20 mouse cellular contexts compared by ENCODE assay signal in the genomic region with DNA sequence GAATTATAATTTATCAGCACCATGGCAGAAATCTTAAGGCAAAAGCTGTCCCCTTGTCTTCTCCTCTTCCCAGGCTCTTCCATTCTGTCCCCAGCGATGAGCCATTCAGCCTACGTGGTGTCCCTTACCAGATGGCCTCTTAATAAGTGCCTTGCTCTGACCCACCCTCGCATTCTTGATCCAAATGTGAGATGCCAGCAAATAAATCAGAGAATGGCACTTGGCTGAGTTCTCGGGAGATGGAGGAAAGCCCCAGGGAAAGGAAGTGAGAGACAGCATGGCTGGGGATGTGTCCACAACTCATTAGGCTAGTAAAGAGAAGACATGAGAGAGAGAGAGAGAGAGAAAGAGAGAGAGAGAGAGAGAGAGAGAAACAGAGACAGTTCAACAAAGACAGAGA.
DNase-seq lines count a peak whose midpoint lies in the region; ATAC-seq and TF ChIP-seq lines count a peak whose summit lies in the region.
"Had no signal": no experiment of that assay in that cellular context is flagged by ENCODE, and none has a peak within 500 bp of the region (broad histone marks: within the 10 kb centered on the region; RNA-seq: fewer than 3 reads in every experiment).

No protein-coding gene starts in this region.

- H3K4me3 ChIP-seq in forebrain, embryonic 15.5 days: no peak overlapping the region
- H3K4me3 ChIP-seq in forebrain, embryonic 10.5 days: no peak overlapping the region
- no peak overlapping the region for H3K4me3 ChIP-seq in left cerebral cortex, adult 2 months
- H3K4me3 ChIP-seq: embryonic facial prominence, embryonic 13.5 days; heart, adult 2 months; hindbrain, embryonic 10.5 days had no signal

- H3K4me1 ChIP-seq in forebrain, embryonic 15.5 days: peaks cover 10% of the 10 kb centered on the region
- H3K4me1 ChIP-seq in forebrain, embryonic 10.5 days: no peaks in the 10 kb centered on the region
- H3K4me1 ChIP-seq: embryonic facial prominence, embryonic 13.5 days; hindbrain, embryonic 10.5 days had no signal

- H3K4me2 ChIP-seq in forebrain, embryonic 15.5 days (replicated peaks): no peak overlapping the region
- H3K4me2 ChIP-seq: embryonic facial prominence, embryonic 13.5 days; heart, embryonic 11.5 days; hindbrain, embryonic 14.5 days had no signal

- intact Hi-C loops in left cerebral cortex, postnatal 4 days (cut with DNase I): no loop called here
- intact Hi-C loops in left cerebral cortex, adult 2 months (cut with DNase I): no loop called here

- H3K27me3 ChIP-seq in forebrain, embryonic 15.5 days: no peaks in the 10 kb centered on the region
- no peaks in the 10 kb centered on the region for H3K27me3 ChIP-seq in forebrain, embryonic 10.5 days (ENCODE audit: poor library complexity, severe bottlenecking)
- H3K27me3 ChIP-seq: embryonic facial prominence, embryonic 13.5 days had no signal

- 0 out of 2 replicates have a peak, but pooled peaks have one; percentile 23 for ATAC-seq in forebrain, embryonic 15.5 days (replicated peaks)
- ATAC-seq: CD4-positive, CD25-positive, alpha-beta regulatory T cell, adult 4 months; inflammation-experienced regulatory T-cells, adult 6 months; intestine, postnatal 0 days had no signal

- peak; percentile 71 to 78 for DNase-seq in cerebellum, postnatal 10 days
- no peak for DNase-seq in cerebellum, postnatal 4 days (ENCODE audit: low spot score in 2 of 2)
- no peak for DNase-seq in forebrain, embryonic 10.5 days (ENCODE audit: extremely low spot score, low spot score)
- peak; percentile 49 for DNase-seq in left cerebral cortex, postnatal 4 days
- DNase-seq in left cerebral cortex, adult 2 months (ENCODE audit: extremely low spot score in 1 of 2, low spot score in 2 of 2): no peak
- peak; percentile 77 for DNase-seq in Muller cell, postnatal 12 days (ENCODE audit: inconsistent ontology term)
- DNase-seq in left cerebral cortex, adult 18-20 months (ENCODE audit: low spot score in 2 of 2): no peak
- DNase-seq: adrenal gland, postnatal 10 days; B cell, adult 2 months; gastrocnemius, postnatal 10 days; heart, adult 2 months had no signal

- H3K27ac ChIP-seq in forebrain, embryonic 15.5 days (replicated peaks): no peak overlapping the region
- no peak overlapping the region for H3K27ac ChIP-seq in forebrain, embryonic 10.5 days
- no peak overlapping the region for H3K27ac ChIP-seq in left cerebral cortex, adult 2 months
- H3K27ac ChIP-seq: embryonic facial prominence, embryonic 13.5 days; heart, adult 2 months; hindbrain, embryonic 10.5 days; hindbrain, embryonic 14.5 days had no signal

- H3K9me3 ChIP-seq in forebrain, embryonic 15.5 days: no peaks in the 10 kb centered on the region
- no peaks in the 10 kb centered on the region for H3K9me3 ChIP-seq in forebrain, embryonic 10.5 days
- H3K9me3 ChIP-seq: embryonic facial prominence, embryonic 13.5 days; hindbrain, embryonic 10.5 days had no signal

- no peak for TF ChIP-seq CTCF in left cerebral cortex, adult 2 months (IDR thresholded peaks at IDR 0.05)

- 61% methylated on average over 4 of the region's 4 CpGs for WGBS in forebrain, embryonic 15.5 days
- 81% methylated on average over 4 of the region's 4 CpGs for WGBS in forebrain, embryonic 10.5 days

- H3K36me3 ChIP-seq in forebrain, embryonic 15.5 days: no peaks in the 10 kb centered on the region
- H3K36me3 ChIP-seq in forebrain, embryonic 10.5 days (replicated peaks): no peaks in the 10 kb centered on the region
- H3K36me3 ChIP-seq: embryonic facial prominence, embryonic 13.5 days; G1E; hindbrain, embryonic 10.5 days had no signal

- H3K9ac ChIP-seq in forebrain, embryonic 15.5 days (replicated peaks): no peak overlapping the region
- H3K9ac ChIP-seq: embryonic facial prominence, embryonic 13.5 days; hindbrain, embryonic 14.5 days had no signal

Comparison
In these comparisons a context has a peak if more than half of its experiments do, and no peak if none do; other contexts are left out.
1. DNase-seq: peak in cerebellum, postnatal 10 days (2 of 2), left cerebral cortex, postnatal 4 days (single experiment) and Muller cell, postnatal 12 days (single experiment); none in cerebellum, postnatal 4 days (0 of 2), forebrain, embryonic 10.5 days (single experiment), left cerebral cortex, adult 2 months (0 of 2) and left cerebral cortex, adult 18-20 months (0 of 2).